Mouse (Mus musculus): Measurements from ENCODE around the gene Rora. TPM values are rescaled to one million over a fixed set of nuclear protein-coding genes. Genes with fewer than 3 reads are reported as not detected.

Rora gene
- polyA plus RNA-seq (2014; fragmentation: Nextera tagmentation; extraction: Ambion mirVana) = 3.9 and 4.3 TPM in 2 replicates

GRCm38 (mm10) chr9:68653211-68654038, at the start of gene Rora:
Gene Rora (plus strand): TSS chr9:68653786.
- Histone ChIP-seq H3K27ac (ENCODE audit: low read depth, low read length) (peak within 1 kb of the TSS; percentile 60), H3K4me3 (ENCODE audit: low read depth, low read length) (peak within 1 kb of the TSS; percentile 78), H3K9ac (ENCODE audit: low read length) (peak within 1 kb of the TSS; percentile 69), H3K4me2 (peak within 1 kb of the TSS; percentile 89), H3K9me3 (ENCODE audit: control insufficient read depth, low read length) (no peaks in the 10 kb centered on the region), H3K4me1 (ENCODE audit: control insufficient read depth, insufficient read depth, low read length) (peaks cover 12% of the 10 kb centered on the region), H3K27me3 (ENCODE audit: control insufficient read depth, insufficient read depth, low read length) (no peaks in the 10 kb centered on the region), H3K36me3 (ENCODE audit: control insufficient read depth, insufficient read depth, low read length) (no peaks in the 10 kb centered on the region)
- DNase-seq (ENCODE audit: low spot score, missing footprints) = peak; percentile 97
- peak; percentile 87 for ATAC-seq (ENCODE audit: low FRiP score)
- WGBS = under 1% methylated on average over 71 of the region's 72 CpGs

GRCm38 (mm10) chr9:68614006-68614405, 39.6 kb upstream of the Rora start:
- Histone ChIP-seq H3K9ac (ENCODE audit: low read length) (no peak overlapping the region), H3K4me1 (ENCODE audit: control insufficient read depth, insufficient read depth, low read length) (0 out of 2 replicates have a peak, but pooled peaks cover 2% of the 10 kb centered on the region), H3K4me3 (ENCODE audit: low read depth, low read length) (no peak overlapping the region), H3K36me3 (ENCODE audit: control insufficient read depth, insufficient read depth, low read length) (no peaks in the 10 kb centered on the region), H3K27me3 (ENCODE audit: control insufficient read depth, insufficient read depth, low read length) (no peaks in the 10 kb centered on the region), H3K9me3 (ENCODE audit: control insufficient read depth, low read length) (no peaks in the 10 kb centered on the region), H3K4me2 (no peak overlapping the region), H3K27ac (ENCODE audit: low read depth, low read length) (no peak overlapping the region)
- 86% methylated on average over 9 of the region's 9 CpGs for WGBS
- no peak for DNase-seq (ENCODE audit: low spot score, missing footprints)
- ATAC-seq (ENCODE audit: low FRiP score) = no peak

DNA sequence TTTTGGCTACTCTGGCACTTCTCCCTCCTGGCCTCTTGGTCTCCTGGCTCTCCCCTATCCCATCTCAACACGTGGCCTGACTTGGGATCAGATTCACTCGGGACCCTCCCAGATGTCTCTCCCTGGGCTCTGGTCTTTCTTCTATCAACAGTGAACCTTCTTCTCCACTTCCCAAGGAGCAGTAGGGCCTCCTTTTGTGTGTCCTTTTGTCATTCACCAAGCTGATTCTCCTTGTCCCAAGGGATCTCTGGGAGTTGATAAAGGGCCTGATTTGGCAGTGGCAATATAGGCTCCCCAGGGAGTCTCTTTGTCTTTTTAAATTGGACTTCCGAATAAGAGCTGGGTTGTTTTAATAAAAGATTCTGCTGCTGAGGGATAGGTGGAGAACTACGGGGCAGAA, 36.5 kb upstream of the Rora start:
- Histone ChIP-seq H3K27ac (ENCODE audit: low read depth, low read length) (no peak overlapping the region), H3K36me3 (ENCODE audit: control insufficient read depth, insufficient read depth, low read length) (no peaks in the 10 kb centered on the region), H3K4me2 (no peak overlapping the region), H3K4me1 (ENCODE audit: control insufficient read depth, insufficient read depth, low read length) (0 out of 2 replicates have a peak, but pooled peaks cover 2% of the 10 kb centered on the region), H3K27me3 (ENCODE audit: control insufficient read depth, insufficient read depth, low read length) (no peaks in the 10 kb centered on the region), H3K9me3 (ENCODE audit: control insufficient read depth, low read length) (no peaks in the 10 kb centered on the region), H3K4me3 (ENCODE audit: low read depth, low read length) (no peak overlapping the region), H3K9ac (ENCODE audit: low read length) (no peak overlapping the region)
- no peak for ATAC-seq (ENCODE audit: low FRiP score)
- WGBS = 18% methylated on average over 4 of the region's 4 CpGs
- DNase-seq (ENCODE audit: low spot score, missing footprints) = no peak

GRCm38 (mm10) chr9:68620036-68620435, 33.5 kb upstream of the Rora start:
- no peak overlapping the region for H3K4me2 ChIP-seq
- H3K9ac ChIP-seq (ENCODE audit: low read length) = no peak overlapping the region
- ATAC-seq (ENCODE audit: low FRiP score) (no peak), DNase-seq (ENCODE audit: low spot score, missing footprints) (no peak)
- WGBS = 86% methylated on average over 2 of the region's 2 CpGs
- no peaks in the 10 kb centered on the region for H3K36me3 ChIP-seq (ENCODE audit: control insufficient read depth, insufficient read depth, low read length)
- 0 out of 2 replicates have a peak, but pooled peaks cover 2% of the 10 kb centered on the region for H3K4me1 ChIP-seq (ENCODE audit: control insufficient read depth, insufficient read depth, low read length)
- H3K4me3 ChIP-seq (ENCODE audit: low read depth, low read length) = no peak overlapping the region
- H3K27me3 ChIP-seq (ENCODE audit: control insufficient read depth, insufficient read depth, low read length) = no peaks in the 10 kb centered on the region
- H3K9me3 ChIP-seq (ENCODE audit: control insufficient read depth, low read length) = no peaks in the 10 kb centered on the region
- H3K27ac ChIP-seq (ENCODE audit: low read depth, low read length) = no peak overlapping the region

- no peak for ATAC-seq (ENCODE audit: low FRiP score)
- H3K36me3 ChIP-seq (ENCODE audit: control insufficient read depth, insufficient read depth, low read length) = no peaks in the 10 kb centered on the region
- H3K27me3 ChIP-seq (ENCODE audit: control insufficient read depth, insufficient read depth, low read length) = no peaks in the 10 kb centered on the region
- WGBS = 77% methylated on average over 6 of the region's 6 CpGs
- no peak overlapping the region for H3K4me3 ChIP-seq (ENCODE audit: low read depth, low read length)
- H3K4me2 ChIP-seq = no peak overlapping the region
- no peak overlapping the region for H3K27ac ChIP-seq (ENCODE audit: low read depth, low read length)
- H3K9me3 ChIP-seq (ENCODE audit: control insufficient read depth, low read length) = no peaks in the 10 kb centered on the region
- 0 out of 2 replicates have a peak, but pooled peaks cover 2% of the 10 kb centered on the region for H3K4me1 ChIP-seq (ENCODE audit: control insufficient read depth, insufficient read depth, low read length)
- no peak for DNase-seq (ENCODE audit: low spot score, missing footprints)
- no peak overlapping the region for H3K9ac ChIP-seq (ENCODE audit: low read length)
These were observed 33.1 kb upstream of the Rora start for GRCm38 (mm10) chr9:68620441-68620840.

DNA sequence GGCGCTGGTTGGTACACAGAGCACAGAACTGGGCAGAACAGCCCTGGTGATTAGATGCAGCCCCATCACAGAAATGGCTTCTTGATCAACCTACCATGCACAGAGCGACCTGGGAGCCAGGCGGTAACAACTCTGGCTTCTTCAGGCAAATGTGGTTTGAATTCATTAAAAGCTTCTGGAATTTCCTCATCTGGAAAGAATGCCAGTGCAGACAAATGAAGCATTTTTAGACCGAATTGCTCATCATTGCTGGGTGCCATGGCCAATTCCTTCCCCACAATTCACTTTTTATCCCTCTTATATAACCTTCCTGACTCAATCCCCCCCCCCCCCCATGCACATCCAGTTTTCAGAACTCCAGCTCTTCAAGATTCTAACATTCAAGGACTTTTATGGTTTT, 28.6 kb upstream of the Rora start:
- WGBS = 82% methylated on average over 4 of the region's 4 CpGs

DNA sequence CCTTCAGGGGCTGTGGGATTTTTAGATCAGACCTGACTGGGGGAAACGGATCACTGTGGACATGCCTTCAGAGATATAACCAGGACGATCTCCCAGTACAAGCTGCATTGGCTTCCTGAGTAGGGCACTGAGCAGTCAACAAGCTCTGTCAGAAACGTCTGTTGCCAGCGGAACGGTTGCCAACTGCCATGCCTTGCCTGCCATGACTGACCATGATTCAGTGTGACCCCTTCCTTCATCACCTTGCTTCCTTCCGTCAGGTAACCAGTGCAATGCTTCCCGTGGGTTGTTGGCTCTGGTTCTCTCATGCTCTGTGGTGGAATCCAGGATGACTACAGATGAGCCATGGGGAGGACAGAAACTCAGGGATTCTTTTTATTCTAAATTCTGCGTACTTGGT, 16.3 kb upstream of the Rora start:
- Histone ChIP-seq H3K9ac (ENCODE audit: low read length) (no peak overlapping the region), H3K4me1 (ENCODE audit: control insufficient read depth, insufficient read depth, low read length) (no peaks in the 10 kb centered on the region), H3K9me3 (ENCODE audit: control insufficient read depth, low read length) (no peaks in the 10 kb centered on the region), H3K27ac (ENCODE audit: low read depth, low read length) (no peak overlapping the region), H3K4me3 (ENCODE audit: low read depth, low read length) (no peak overlapping the region), H3K27me3 (ENCODE audit: control insufficient read depth, insufficient read depth, low read length) (no peaks in the 10 kb centered on the region), H3K36me3 (ENCODE audit: control insufficient read depth, insufficient read depth, low read length) (no peaks in the 10 kb centered on the region), H3K4me2 (no peak overlapping the region)
- ATAC-seq (ENCODE audit: low FRiP score) = no peak
- no peak for DNase-seq (ENCODE audit: low spot score, missing footprints)
- 92% methylated on average over 8 of the region's 8 CpGs for WGBS

More for the DNA sequence above, 28.6 kb upstream of the Rora start:
- H3K4me1 ChIP-seq (ENCODE audit: control insufficient read depth, insufficient read depth, low read length) = no peaks in the 10 kb centered on the region
- no peaks in the 10 kb centered on the region for H3K27me3 ChIP-seq (ENCODE audit: control insufficient read depth, insufficient read depth, low read length)
- DNase-seq (ENCODE audit: low spot score, missing footprints) = no peak
- H3K36me3 ChIP-seq (ENCODE audit: control insufficient read depth, insufficient read depth, low read length) = no peaks in the 10 kb centered on the region
- no peak overlapping the region for H3K9ac ChIP-seq (ENCODE audit: low read length)
- H3K27ac ChIP-seq (ENCODE audit: low read depth, low read length) = no peak overlapping the region
- H3K9me3 ChIP-seq (ENCODE audit: control insufficient read depth, low read length) = no peaks in the 10 kb centered on the region
- ATAC-seq (ENCODE audit: low FRiP score) = no peak
- H3K4me2 ChIP-seq = no peak overlapping the region
- H3K4me3 ChIP-seq (ENCODE audit: low read depth, low read length) = no peak overlapping the region

DNA sequence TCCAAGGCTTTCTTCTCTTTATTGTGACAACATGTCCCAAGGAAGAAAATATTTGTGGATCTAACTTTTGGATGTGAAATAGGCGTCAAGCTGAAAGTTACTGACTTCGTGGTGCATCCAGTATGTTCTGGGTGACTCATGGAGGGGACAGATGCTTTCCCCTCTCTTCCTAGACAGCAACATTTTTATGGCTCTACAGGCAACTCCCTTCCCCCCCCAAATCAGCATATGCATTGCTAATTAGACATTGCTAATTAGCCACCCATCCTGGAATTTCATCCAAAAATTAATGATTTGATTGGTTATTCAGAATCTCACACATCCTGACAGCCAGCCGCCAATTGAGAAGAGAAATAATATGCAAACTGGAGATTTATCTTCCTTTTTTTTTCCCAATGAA, 12.5 kb upstream of the Rora start:
- WGBS = 89% methylated on average over 3 of the region's 3 CpGs
- Histone ChIP-seq H3K9ac (ENCODE audit: low read length) (no peak overlapping the region), H3K4me2 (no peak overlapping the region), H3K27ac (ENCODE audit: low read depth, low read length) (no peak overlapping the region), H3K9me3 (ENCODE audit: control insufficient read depth, low read length) (no peaks in the 10 kb centered on the region), H3K36me3 (ENCODE audit: control insufficient read depth, insufficient read depth, low read length) (no peaks in the 10 kb centered on the region), H3K4me3 (ENCODE audit: low read depth, low read length) (no peak overlapping the region), H3K4me1 (ENCODE audit: control insufficient read depth, insufficient read depth, low read length) (no peaks in the 10 kb centered on the region), H3K27me3 (ENCODE audit: control insufficient read depth, insufficient read depth, low read length) (no peaks in the 10 kb centered on the region)
- ATAC-seq (ENCODE audit: low FRiP score) = no peak
- no peak for DNase-seq (ENCODE audit: low spot score, missing footprints)

DNA sequence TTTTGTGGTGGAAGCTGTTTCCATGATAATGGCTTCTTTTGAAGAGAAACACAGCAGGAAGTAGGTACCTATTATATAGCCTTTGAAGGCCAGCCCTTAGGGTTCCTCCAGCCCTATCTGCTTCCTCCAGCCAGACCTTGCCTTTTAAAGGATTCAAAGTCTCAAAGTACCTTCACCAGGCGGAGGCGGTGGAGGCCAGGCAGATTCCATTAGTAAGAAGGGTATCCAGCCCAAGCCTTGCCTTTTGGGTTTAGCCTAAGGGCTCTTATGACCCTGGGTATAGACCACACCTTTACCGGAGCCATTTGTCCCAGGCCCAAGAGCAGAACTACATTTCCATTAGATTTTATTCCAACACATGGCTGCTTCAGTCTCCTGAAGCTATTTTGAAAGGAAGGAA, 5.5 kb upstream of the Rora start:
- Histone ChIP-seq H3K9ac (ENCODE audit: low read length) (no peak overlapping the region), H3K27ac (ENCODE audit: low read depth, low read length) (no peak overlapping the region), H3K36me3 (ENCODE audit: control insufficient read depth, insufficient read depth, low read length) (no peaks in the 10 kb centered on the region), H3K4me2 (no peak overlapping the region), H3K4me1 (ENCODE audit: control insufficient read depth, insufficient read depth, low read length) (peaks cover 2% of the 10 kb centered on the region; the same call in 1 of the 2 replicates), H3K9me3 (ENCODE audit: control insufficient read depth, low read length) (no peaks in the 10 kb centered on the region), H3K27me3 (ENCODE audit: control insufficient read depth, insufficient read depth, low read length) (no peaks in the 10 kb centered on the region), H3K4me3 (ENCODE audit: low read depth, low read length) (no peak overlapping the region)
- ATAC-seq (ENCODE audit: low FRiP score) = no peak
- DNase-seq (ENCODE audit: low spot score, missing footprints) = no peak
- WGBS = 79% methylated on average over 3 of the region's 3 CpGs

Measured in midbrain, embryonic 11.5 days (tissue).